Mouse (Mus musculus): Measurements from ENCODE around the gene Nxpe3. TPM values are rescaled to one million over a fixed set of nuclear protein-coding genes. Genes with fewer than 3 reads are reported as not detected.

The Nxpe3 gene
- polyA plus RNA-seq (2015; fragmentation: Nextera tagmentation; extraction: Ambion mirVana) = 0.72 and 1.0 TPM in 2 replicates

GRCm38 (mm10) chr16:55894893-55895650 is at the start of gene Nxpe3:
Gene Nxpe3 (minus strand): TSS chr16:55895285.
- TF ChIP-seq CTCF (IDR thresholded peaks at IDR 0.05; ENCODE audit: low read depth) = no peak; the same call in none of the 2 replicates
- under 1% methylated on average over 70 of the region's 74 CpGs for WGBS

GRCm38 (mm10) chr16:55940781-55941180 is 45.7 kb upstream of the Nxpe3 start:
- Histone ChIP-seq H3K36me3 (ENCODE audit: control insufficient read depth, insufficient read depth) (no peaks in the 10 kb centered on the region), H3K4me3 (ENCODE audit: low read depth, low read length) (no peak overlapping the region), H3K27ac (ENCODE audit: low read depth, low read length) (no peak overlapping the region), H3K4me2 (replicated peaks; ENCODE audit: low read depth) (no peak overlapping the region), H3K9me3 (ENCODE audit: control insufficient read depth) (no peaks in the 10 kb centered on the region), H3K27me3 (replicated peaks; ENCODE audit: control insufficient read depth, insufficient read depth, low read length) (no peaks in the 10 kb centered on the region), H3K4me1 (replicated peaks; ENCODE audit: control insufficient read depth, insufficient read depth, low read length) (no peaks in the 10 kb centered on the region), H3K9ac (ENCODE audit: low read depth, low read length) (no peak overlapping the region)
- 0 out of 2 replicates have a peak, but pooled peaks have one; percentile 1 for TF ChIP-seq CTCF (IDR thresholded peaks at IDR 0.05; ENCODE audit: low read depth)
- WGBS = 95% methylated on average over 4 of the region's 4 CpGs
- ATAC-seq = no peak

More at GRCm38 (mm10) chr16:55894893-55895650, at the start of gene Nxpe3:
- Histone ChIP-seq H3K4me2 (replicated peaks; ENCODE audit: low read depth) (peak within 1 kb of the TSS; percentile 85), H3K9me3 (ENCODE audit: control insufficient read depth) (no peaks in the 10 kb centered on the region), H3K36me3 (ENCODE audit: control insufficient read depth, insufficient read depth) (no peaks in the 10 kb centered on the region), H3K9ac (ENCODE audit: low read depth, low read length) (peak within 1 kb of the TSS; percentile 50), H3K4me1 (replicated peaks; ENCODE audit: control insufficient read depth, insufficient read depth, low read length) (no peaks in the 10 kb centered on the region), H3K27ac (ENCODE audit: low read depth, low read length) (peak within 1 kb of the TSS; percentile 51; the same call in 1 of the 2 replicates), H3K27me3 (replicated peaks; ENCODE audit: control insufficient read depth, insufficient read depth, low read length) (no peaks in the 10 kb centered on the region), H3K4me3 (ENCODE audit: low read depth, low read length) (peak within 1 kb of the TSS; percentile 66)
- peak; percentile 82 for ATAC-seq

- no peaks in the 10 kb centered on the region for H3K9me3 ChIP-seq (ENCODE audit: control insufficient read depth)
- no peak overlapping the region for H3K4me3 ChIP-seq (ENCODE audit: low read depth, low read length)
- ATAC-seq = peak; percentile 49; the same call in 1 of the 2 replicates
- no peaks in the 10 kb centered on the region for H3K27me3 ChIP-seq (replicated peaks; ENCODE audit: control insufficient read depth, insufficient read depth, low read length)
- 60% methylated on average over 6 of the region's 6 CpGs for WGBS
- H3K36me3 ChIP-seq (ENCODE audit: control insufficient read depth, insufficient read depth) = no peaks in the 10 kb centered on the region
- no peak for TF ChIP-seq CTCF (IDR thresholded peaks at IDR 0.05; ENCODE audit: low read depth)
- no peak overlapping the region for H3K9ac ChIP-seq (ENCODE audit: low read depth, low read length)
- H3K4me2 ChIP-seq (replicated peaks; ENCODE audit: low read depth) = no peak overlapping the region
- H3K27ac ChIP-seq (ENCODE audit: low read depth, low read length) = no peak overlapping the region
- H3K4me1 ChIP-seq (replicated peaks; ENCODE audit: control insufficient read depth, insufficient read depth, low read length) = no peaks in the 10 kb centered on the region
Observed at GRCm38 (mm10) chr16:55939703-55940102, 44.6 kb upstream of the Nxpe3 start.

- Histone ChIP-seq H3K27me3 (replicated peaks; ENCODE audit: control insufficient read depth, insufficient read depth, low read length) (no peaks in the 10 kb centered on the region), H3K36me3 (ENCODE audit: control insufficient read depth, insufficient read depth) (no peaks in the 10 kb centered on the region), H3K4me3 (ENCODE audit: low read depth, low read length) (no peak overlapping the region), H3K4me1 (replicated peaks; ENCODE audit: control insufficient read depth, insufficient read depth, low read length) (no peaks in the 10 kb centered on the region), H3K9ac (ENCODE audit: low read depth, low read length) (no peak overlapping the region), H3K9me3 (ENCODE audit: control insufficient read depth) (no peaks in the 10 kb centered on the region), H3K27ac (ENCODE audit: low read depth, low read length) (no peak overlapping the region), H3K4me2 (replicated peaks; ENCODE audit: low read depth) (no peak overlapping the region)
- no peak for TF ChIP-seq CTCF (IDR thresholded peaks at IDR 0.05; ENCODE audit: low read depth)
- ATAC-seq = no peak
- 83% methylated on average over 4 of the region's 4 CpGs for WGBS
Observed at GRCm38 (mm10) chr16:55938761-55939160, 43.7 kb upstream of the Nxpe3 start.

- Histone ChIP-seq H3K9ac (ENCODE audit: low read depth, low read length) (peak within 1 kb of the TSS; percentile 48), H3K4me2 (replicated peaks; ENCODE audit: low read depth) (peak within 1 kb of the TSS; percentile 85), H3K27ac (ENCODE audit: low read depth, low read length) (0 out of 2 replicates have a peak within 1 kb of the TSS, but pooled peaks have one; percentile 0), H3K9me3 (ENCODE audit: control insufficient read depth) (no peaks in the 10 kb centered on the region), H3K4me3 (ENCODE audit: low read depth, low read length) (peak within 1 kb of the TSS; percentile 78), H3K4me1 (replicated peaks; ENCODE audit: control insufficient read depth, insufficient read depth, low read length) (no peaks in the 10 kb centered on the region), H3K27me3 (replicated peaks; ENCODE audit: control insufficient read depth, insufficient read depth, low read length) (no peaks in the 10 kb centered on the region), H3K36me3 (ENCODE audit: control insufficient read depth, insufficient read depth) (no peaks in the 10 kb centered on the region)
- peak; percentile 99 for ATAC-seq
- WGBS = 0% methylated on average over 24 of the region's 24 CpGs
- no peak for TF ChIP-seq CTCF (IDR thresholded peaks at IDR 0.05; ENCODE audit: low read depth)
Observed at GRCm38 (mm10) chr16:55934453-55935037, 39.5 kb upstream of the Nxpe3 start, which contains the start of gene Cep97. Gene Cep97 (minus strand): TSS chr16:55934855.

- TF ChIP-seq CTCF (IDR thresholded peaks at IDR 0.05; ENCODE audit: low read depth) = no peak
- H3K27ac ChIP-seq (ENCODE audit: low read depth, low read length) = 0 out of 2 replicates have a peak overlapping the region, but pooled peaks have one; percentile 0
- 0 out of 2 replicates have a peak, but pooled peaks have one; percentile 3 for ATAC-seq
Observed at GRCm38 (mm10) chr16:55933681-55934343, 38.7 kb upstream of the Nxpe3 start.

More at GRCm38 (mm10) chr16:55933681-55934343, 38.7 kb upstream of the Nxpe3 start:
- Histone ChIP-seq H3K4me3 (ENCODE audit: low read depth, low read length) (peak overlapping the region; percentile 78), H3K9ac (ENCODE audit: low read depth, low read length) (peak overlapping the region; percentile 48), H3K27me3 (replicated peaks; ENCODE audit: control insufficient read depth, insufficient read depth, low read length) (no peaks in the 10 kb centered on the region), H3K9me3 (ENCODE audit: control insufficient read depth) (no peaks in the 10 kb centered on the region), H3K4me2 (replicated peaks; ENCODE audit: low read depth) (peak overlapping the region; percentile 85), H3K36me3 (ENCODE audit: control insufficient read depth, insufficient read depth) (peaks cover 3% of the 10 kb centered on the region; the same call in 1 of the 2 replicates), H3K4me1 (replicated peaks; ENCODE audit: control insufficient read depth, insufficient read depth, low read length) (no peaks in the 10 kb centered on the region)
- WGBS = under 1% methylated on average over 32 of the region's 32 CpGs
